Mouse (Mus musculus) C2C12 (cell line): ENCODE data around the gene Cyp4f17. TPM values are rescaled to one million over a fixed set of nuclear protein-coding genes. Genes with fewer than 3 reads are reported as not detected.

Experiments
- H3K27me3 ChIP-seq: one replicate; pipeline ENCODE4 v1.6.1; 2011; ENCODE audit not compliant: control insufficient read depth, insufficient read depth, insufficient read length
- H3K36me3 ChIP-seq: one replicate; pipeline ENCODE4 v1.6.1; 2011; ENCODE audit not compliant: control insufficient read depth, insufficient read depth
- H3K4me3 ChIP-seq: one replicate; pipeline ENCODE4 v1.5.1; 2011; ENCODE audit warnings: mild to moderate bottlenecking, control low read depth; ENCODE audit not compliant: poor library complexity, insufficient read depth, severe bottlenecking
- H3K79me2 ChIP-seq: one replicate; pipeline ENCODE4 v1.6.1; 2011; ENCODE audit not compliant: control insufficient read depth, insufficient read depth
- H3K79me3 ChIP-seq: one replicate; pipeline ENCODE4 v1.6.1; 2011; ENCODE audit warnings: low read depth, control low read depth
- H3ac ChIP-seq: one replicate; pipeline ENCODE3; 2011; ENCODE audit warnings: low read depth; ENCODE audit not compliant: control insufficient read depth, insufficient read length
- CEBPB ChIP-seq: IDR thresholded peaks from one replicate; pipeline ENCODE4 v1.6.1; 2011; ENCODE audit warnings: low read depth, mild to moderate bottlenecking, control low read depth, moderate library complexity
- CTCF ChIP-seq: IDR thresholded peaks from one replicate; pipeline ENCODE4 v1.5.1; 2011; ENCODE audit not compliant: control insufficient read depth, insufficient read depth, insufficient read length
- FOSL1 ChIP-seq: IDR thresholded peaks from one replicate; pipeline ENCODE4 v1.8.0; 2011; ENCODE audit warnings: mild to moderate bottlenecking, low read length; ENCODE audit not compliant: poor library complexity, insufficient read depth, severe bottlenecking
- MAX ChIP-seq: IDR thresholded peaks from one replicate; pipeline ENCODE4 v1.6.1; 2011; ENCODE audit warnings: mild to moderate bottlenecking, control low read depth
- MYOD1 ChIP-seq: IDR thresholded peaks from one replicate; pipeline ENCODE4 v1.6.1; 2011; ENCODE audit warnings: low read depth; ENCODE audit not compliant: control insufficient read depth, insufficient read length
- MYOG ChIP-seq: IDR thresholded peaks from one replicate; pipeline ENCODE4 v1.6.1; 2011; ENCODE audit not compliant: control insufficient read depth, insufficient read length; ENCODE audit errors: extremely low read depth
- USF1 ChIP-seq: IDR thresholded peaks from one replicate; pipeline ENCODE4 v1.6.1; 2011; ENCODE audit warnings: low read depth, mild to moderate bottlenecking, control low read depth, moderate library complexity
- long read RNA-seq, 2 experiments: library from polyadenylated mRNA; unstranded; transcript quantifications; one replicate each; pipeline ENCODE4 v2.0.0; 2019 to 2020
- polyA plus RNA-seq: library from polyadenylated mRNA; unstranded; fragments of >200 nt; fragmentation: generic; extraction: Trizol; gene quantifications from one replicate; pipeline ENCODE4 v1.2.1, GENCODE M21; 2012; ENCODE audit warnings: missing spikeins

Gene Cyp4f17
- polyA plus RNA-seq: 1.3 TPM
- long read RNA-seq, experiment 1, partial matches to known transcripts: 0 of 4 reads
- long read RNA-seq, experiment 1, other reads (novel, unspliced or antisense): 4 of 4 reads
- long read RNA-seq, experiment 2, partial matches to known transcripts: 2 of 5 reads
- long read RNA-seq, experiment 2, other reads (novel, unspliced or antisense): 2 of 5 reads

- Histone ChIP-seq H3K79me3 (no peaks in the 10 kb centered on the region), H3K4me3 (peak within 1 kb of the TSS; percentile 25), H3ac (peak within 1 kb of the TSS; percentile 19), H3K27me3 (no peaks in the 10 kb centered on the region), H3K36me3 (no peaks in the 10 kb centered on the region), H3K79me2 (no peaks in the 10 kb centered on the region)
- TF ChIP-seq USF1 (peak; percentile 43), MYOD1 (no peak)
Measured at GRCm38 (mm10) chr17:32505851-32506728, at the start of gene Cyp4f17. Gene Cyp4f17 (plus strand): TSS chr17:32506050.

GRCm38 (mm10) chr17:32468494-32468893 is 37.4 kb upstream of the Cyp4f17 start:
- no peak overlapping the region for H3K4me3 ChIP-seq
- no peak overlapping the region for H3ac ChIP-seq
- H3K79me3 ChIP-seq: no peaks in the 10 kb centered on the region
- H3K27me3 ChIP-seq: peaks cover 30% of the 10 kb centered on the region
- TF ChIP-seq MYOD1: no peak
- no peak for TF ChIP-seq FOSL1
- TF ChIP-seq MYOG: no peak
- TF ChIP-seq CTCF: no peak
- no peak for TF ChIP-seq USF1
- TF ChIP-seq CEBPB: no peak
- no peak for TF ChIP-seq MAX
- no peaks in the 10 kb centered on the region for H3K79me2 ChIP-seq
- no peaks in the 10 kb centered on the region for H3K36me3 ChIP-seq

GRCm38 (mm10) chr17:32470795-32471194 is 35.1 kb upstream of the Cyp4f17 start:
- no peaks in the 10 kb centered on the region for H3K79me3 ChIP-seq
- H3K36me3 ChIP-seq: no peaks in the 10 kb centered on the region
- no peak overlapping the region for H3ac ChIP-seq
- no peaks in the 10 kb centered on the region for H3K79me2 ChIP-seq
- H3K4me3 ChIP-seq: no peak overlapping the region
- TF ChIP-seq CEBPB (no peak), CTCF (no peak), USF1 (no peak), FOSL1 (no peak), MYOG (no peak), MAX (no peak)
- H3K27me3 ChIP-seq: peaks cover 32% of the 10 kb centered on the region

GRCm38 (mm10) chr17:32472176-32472575 is 33.7 kb upstream of the Cyp4f17 start:
- TF ChIP-seq MYOG: no peak
- TF ChIP-seq MAX: no peak
- no peak for TF ChIP-seq MYOD1
- TF ChIP-seq CTCF: no peak
- TF ChIP-seq USF1: no peak
- TF ChIP-seq CEBPB: no peak
- no peak for TF ChIP-seq FOSL1
- H3K27me3 ChIP-seq: peaks cover 32% of the 10 kb centered on the region
- H3K36me3 ChIP-seq: no peaks in the 10 kb centered on the region
- H3K79me3 ChIP-seq: no peaks in the 10 kb centered on the region
- no peak overlapping the region for H3ac ChIP-seq
- no peaks in the 10 kb centered on the region for H3K79me2 ChIP-seq
- no peak overlapping the region for H3K4me3 ChIP-seq

- Histone ChIP-seq H3K79me3 (no peaks in the 10 kb centered on the region), H3K36me3 (no peaks in the 10 kb centered on the region)
- TF ChIP-seq CEBPB: no peak
- TF ChIP-seq MAX: no peak
- TF ChIP-seq MYOG: no peak
- no peak for TF ChIP-seq USF1
- no peak for TF ChIP-seq FOSL1
- no peak for TF ChIP-seq CTCF
- TF ChIP-seq MYOD1: no peak
Measured at GRCm38 (mm10) chr17:32474954-32475560, 30.8 kb upstream of the Cyp4f17 start.

GRCm38 (mm10) chr17:32477204-32477603 is 28.6 kb upstream of the Cyp4f17 start:
- no peak overlapping the region for H3K4me3 ChIP-seq
- peaks cover 13% of the 10 kb centered on the region for H3K27me3 ChIP-seq
- TF ChIP-seq USF1 (no peak), MYOG (no peak), CTCF (no peak), MAX (no peak), FOSL1 (no peak), CEBPB (no peak), MYOD1 (no peak)
- no peaks in the 10 kb centered on the region for H3K79me2 ChIP-seq
- no peaks in the 10 kb centered on the region for H3K36me3 ChIP-seq
- H3K79me3 ChIP-seq: no peaks in the 10 kb centered on the region
- H3ac ChIP-seq: no peak overlapping the region

More at GRCm38 (mm10) chr17:32474954-32475560, 30.8 kb upstream of the Cyp4f17 start:
- Histone ChIP-seq H3K27me3 (peaks cover 24% of the 10 kb centered on the region), H3K79me2 (no peaks in the 10 kb centered on the region), H3K4me3 (no peak overlapping the region), H3ac (no peak overlapping the region)
